Mouse (Mus musculus) bone marrow, adult 2 months (tissue): ENCODE measurements around the gene Gclc. TPM values are rescaled to one million over a fixed set of nuclear protein-coding genes. Genes with fewer than 3 reads are reported as not detected.

Source experiments
- H3K27ac ChIP-seq: fragments of 200-500 bp; 2 replicates; pipeline ENCODE4 v1.5.1; 2012; ENCODE audit warnings: low read depth, mild to moderate bottlenecking, control low read depth, inconsistent platforms, low read length; ENCODE audit not compliant: control insufficient read depth, poor library complexity, insufficient read depth
- H3K4me1 ChIP-seq: fragments of 200-500 bp; 2 replicates; pipeline ENCODE4 v1.6.1; 2011; ENCODE audit warnings: low read length; ENCODE audit not compliant: control insufficient read depth, insufficient read depth
- H3K4me3 ChIP-seq: fragments of 200-500 bp; replicated peaks from 2 replicates; pipeline ENCODE3; 2011; ENCODE audit warnings: mild to moderate bottlenecking, low read depth, low read length, control low read depth; ENCODE audit not compliant: control insufficient read depth
- CTCF ChIP-seq: fragments of 200-500 bp; IDR thresholded peaks from 2 replicates; pipeline ENCODE4 v1.5.1; 2011; ENCODE audit warnings: low read length, control low read depth; ENCODE audit not compliant: control insufficient read depth, insufficient read depth
- POLR2A ChIP-seq: fragments of 200-500 bp; IDR thresholded peaks from 2 replicates; pipeline ENCODE4 v1.6.1; 2011; ENCODE audit warnings: low read depth, mild to moderate bottlenecking, control low read depth, low read length, borderline replicate concordance; ENCODE audit not compliant: control insufficient read depth
- WGBS: fragments of 180-500 bp; shearing (Covaris S2); methylation state at CpG from one replicate; pipeline ENCODE4 v1.1.7; 2018; 5-methylcytosine and 5-hydroxymethylcytosine counted together
- polyA plus RNA-seq: library from polyadenylated mRNA; stranded (reverse); fragments of >200 nt; gene quantifications from 2 replicates; pipeline ENCODE4 v1.2.4, GENCODE M21; 2011; ENCODE audit warnings: low replicate concordance; ENCODE audit not compliant: missing spikeins, insufficient read depth, insufficient read length

The Gclc gene
- polyA plus RNA-seq, 1 experiment, result 39.7 TPM

- TF ChIP-seq POLR2A (no peak), CTCF (no peak)
- H3K4me1 ChIP-seq, result no peaks in the 10 kb centered on the region; the same call in 1 of the 2 replicates
- no peak overlapping the region for H3K4me3 ChIP-seq
- WGBS, result 18% methylated on average over 1 of the region's 1 CpGs
- no peak overlapping the region for H3K27ac ChIP-seq
Measured at GRCm38 (mm10) chr9:77716009-77716408, 38.3 kb upstream of the Gclc start.

DNA sequence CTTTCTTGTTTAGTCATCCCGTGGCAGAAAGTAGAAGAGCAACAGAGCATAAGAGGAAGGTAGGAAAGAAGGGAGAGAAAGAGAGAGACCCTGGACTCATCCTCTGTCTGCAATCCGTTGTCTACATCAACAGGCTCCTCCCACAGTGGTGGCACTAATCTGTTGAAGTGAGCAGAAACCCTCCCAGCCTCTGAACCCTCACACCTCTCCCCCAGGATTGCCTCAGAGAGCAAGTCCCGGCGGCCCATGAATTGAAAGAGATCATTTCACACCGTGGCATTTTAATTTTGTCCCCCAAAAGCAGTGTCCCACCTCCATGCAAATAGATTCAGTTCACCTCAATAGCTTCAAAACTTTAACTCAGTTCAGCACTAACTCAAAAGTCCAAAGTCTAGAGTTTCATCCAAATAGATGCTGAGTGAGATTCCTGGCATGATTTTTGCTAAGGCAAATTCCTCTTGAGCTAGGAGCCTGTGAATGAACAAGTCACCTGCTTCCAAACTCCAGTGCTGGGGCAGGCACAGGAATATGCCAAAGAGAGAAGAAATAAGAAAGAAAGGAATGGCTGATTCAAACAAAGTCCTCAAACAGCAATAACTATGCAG is 36.4 kb upstream of the Gclc start:
- 63% methylated on average over 5 of the region's 5 CpGs for WGBS
- TF ChIP-seq POLR2A (no peak), CTCF (no peak)
- H3K4me3 ChIP-seq, result no peak overlapping the region
- H3K4me1 ChIP-seq, result no peaks in the 10 kb centered on the region; the same call in 1 of the 2 replicates
- H3K27ac ChIP-seq, result no peak overlapping the region

GRCm38 (mm10) chr9:77718816-77719411 is 35.4 kb upstream of the Gclc start:
- TF ChIP-seq POLR2A (no peak), CTCF (no peak)
- no peaks in the 10 kb centered on the region; the same call in 1 of the 2 replicates for H3K4me1 ChIP-seq
- H3K27ac ChIP-seq, result no peak overlapping the region
- WGBS, result 43% methylated on average over 8 of the region's 8 CpGs
- no peak overlapping the region for H3K4me3 ChIP-seq

GRCm38 (mm10) chr9:77719675-77720074 is 34.7 kb upstream of the Gclc start:
- Histone ChIP-seq H3K27ac (no peak overlapping the region), H3K4me1 (no peaks in the 10 kb centered on the region; the same call in 1 of the 2 replicates), H3K4me3 (no peak overlapping the region)
- TF ChIP-seq CTCF (no peak), POLR2A (no peak)
- 78% methylated on average over 1 of the region's 1 CpGs for WGBS

- H3K4me3 ChIP-seq, result no peak overlapping the region
- no peaks in the 10 kb centered on the region; the same call in 1 of the 2 replicates for H3K4me1 ChIP-seq
- WGBS, result 81% methylated on average over 1 of the region's 1 CpGs
- TF ChIP-seq POLR2A (no peak), CTCF (no peak)
- no peak overlapping the region for H3K27ac ChIP-seq
Measured at GRCm38 (mm10) chr9:77722381-77722780, 32.0 kb upstream of the Gclc start.

GRCm38 (mm10) chr9:77724216-77724615 is 30.1 kb upstream of the Gclc start:
- Histone ChIP-seq H3K27ac (no peak overlapping the region), H3K4me1 (no peaks in the 10 kb centered on the region; the same call in 1 of the 2 replicates), H3K4me3 (no peak overlapping the region)
- WGBS, result 65% methylated on average over 6 of the region's 6 CpGs
- TF ChIP-seq CTCF (no peak), POLR2A (no peak)

DNA sequence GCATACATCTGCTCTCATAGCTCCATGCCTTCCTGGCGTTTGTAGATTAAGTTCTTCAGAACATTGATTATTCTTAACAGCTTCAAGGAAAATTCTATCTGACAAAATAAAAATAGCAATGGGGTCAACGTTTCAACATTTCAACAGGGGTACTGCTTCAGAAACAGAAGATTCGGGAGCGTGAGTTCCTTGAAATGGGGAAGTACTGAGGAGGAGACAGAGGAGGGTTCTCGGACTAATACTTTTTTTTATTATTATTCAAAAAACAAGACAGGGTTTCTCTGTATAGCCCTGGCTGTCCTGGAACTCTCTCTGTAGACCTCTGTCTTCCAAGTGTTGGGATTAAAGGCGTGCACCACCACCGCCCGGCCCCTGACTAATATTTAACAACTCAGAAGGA is 28.9 kb upstream of the Gclc start:
- TF ChIP-seq CTCF (no peak), POLR2A (no peak)
- no peak overlapping the region for H3K27ac ChIP-seq
- H3K4me1 ChIP-seq, result no peaks in the 10 kb centered on the region
- WGBS, result 13% methylated on average over 8 of the region's 8 CpGs
- H3K4me3 ChIP-seq, result no peak overlapping the region

DNA sequence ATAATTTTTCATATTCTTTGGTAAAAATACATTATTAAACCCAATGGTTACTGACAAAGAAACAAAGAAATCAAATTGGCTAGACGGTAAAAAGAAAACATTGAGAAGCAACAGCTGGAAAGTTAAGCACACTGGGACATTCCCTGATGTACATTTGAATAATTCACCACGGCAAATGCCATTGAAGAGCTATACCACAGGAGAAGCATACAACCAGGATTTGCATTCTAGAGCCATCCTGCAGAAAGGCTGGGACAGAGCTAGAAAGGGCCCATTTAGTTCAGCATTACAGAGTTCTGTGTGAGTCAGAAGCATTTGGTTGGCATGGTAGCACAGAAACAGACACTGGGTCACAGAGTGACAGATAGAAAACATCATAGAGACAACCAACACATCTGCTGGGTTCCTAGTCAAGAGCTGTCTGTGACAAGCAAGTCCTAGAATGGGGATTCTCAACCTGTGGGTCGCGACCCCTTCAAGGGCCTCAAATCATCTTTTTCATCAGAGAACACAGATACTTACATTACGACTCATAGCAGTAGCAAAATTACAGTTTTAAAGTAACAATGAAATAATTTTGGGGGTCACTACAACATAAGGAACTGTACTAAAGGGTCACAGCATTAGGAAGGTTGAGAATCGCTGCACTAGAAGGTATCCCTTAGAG is 28.2 kb upstream of the Gclc start:
- no peak overlapping the region for H3K27ac ChIP-seq
- H3K4me3 ChIP-seq, result no peak overlapping the region
- TF ChIP-seq POLR2A (no peak), CTCF (no peak)
- WGBS, result 84% methylated on average over 6 of the region's 6 CpGs
- H3K4me1 ChIP-seq, result no peaks in the 10 kb centered on the region

- H3K27ac ChIP-seq, result no peak overlapping the region
- no peak overlapping the region for H3K4me3 ChIP-seq
- no peaks in the 10 kb centered on the region for H3K4me1 ChIP-seq
- no peak for TF ChIP-seq POLR2A
- TF ChIP-seq CTCF, result no peak
- 86% methylated on average over 2 of the region's 2 CpGs for WGBS
Measured at GRCm38 (mm10) chr9:77727012-77727411, 27.3 kb upstream of the Gclc start.
